Mouse (Mus musculus): ENCODE results near the gene Card11.

The Card11 gene

DNA sequence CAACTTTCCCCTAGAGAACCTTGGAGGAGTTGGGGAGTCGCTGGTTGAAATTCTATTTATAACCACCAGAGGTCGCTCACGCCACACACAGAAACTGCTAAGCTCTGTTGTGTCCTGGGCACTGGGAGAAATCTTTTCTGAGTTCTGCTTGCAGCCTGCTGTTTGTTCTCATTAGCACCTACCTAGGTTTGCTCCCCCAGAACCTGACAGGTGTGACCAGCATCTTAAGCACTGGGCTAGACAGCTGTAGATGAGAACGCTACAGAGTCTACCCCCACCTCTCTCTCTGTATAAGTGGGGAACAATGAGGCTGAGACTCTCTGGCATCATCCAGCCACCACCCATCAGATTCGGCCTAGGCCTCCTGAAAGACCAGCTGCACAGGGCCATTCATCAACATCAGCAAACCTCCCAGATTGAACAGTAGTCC is 153.1 kb downstream of the Card11 start:
- DNase-seq = peak; percentile 47 to 65

DNA sequence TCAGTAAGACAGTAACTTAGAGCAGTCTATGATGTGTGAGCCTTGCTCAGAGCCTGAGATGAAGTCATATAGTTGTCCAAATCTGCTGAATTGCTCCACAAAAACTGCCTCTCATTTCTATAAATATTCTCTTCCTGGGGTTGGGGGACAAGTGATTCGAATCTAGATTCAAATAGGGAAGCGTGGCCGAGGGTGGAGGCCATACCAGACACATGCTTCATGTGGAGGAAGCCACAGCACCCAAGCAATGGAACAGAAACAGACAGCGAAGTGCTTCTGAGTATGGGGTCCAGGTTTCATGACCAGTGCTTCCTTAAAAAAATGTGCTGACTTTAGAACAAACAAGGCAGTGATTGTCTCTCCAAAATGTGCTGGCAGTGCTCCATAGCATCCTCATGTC is 158.4 kb downstream of the Card11 start:
- DNase-seq = no peak

DNA sequence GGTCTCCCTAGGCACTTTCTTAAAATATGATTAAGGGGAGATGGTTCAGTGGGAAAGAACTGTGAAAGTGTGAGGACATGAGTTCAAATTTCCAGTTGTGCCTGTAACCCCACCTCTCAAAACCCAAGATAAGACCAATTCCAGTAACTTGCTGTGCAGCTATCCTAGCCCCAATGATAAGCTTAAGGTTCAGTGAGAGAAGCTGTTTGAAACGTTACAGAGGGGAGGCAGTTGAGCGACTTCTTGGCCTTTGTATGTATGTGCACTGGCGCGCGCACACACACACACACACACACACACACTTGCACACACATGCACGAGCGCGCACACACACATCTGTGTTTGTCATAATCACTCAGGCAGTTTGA is 169.3 kb downstream of the Card11 start:
- no peak for DNase-seq

DNA sequence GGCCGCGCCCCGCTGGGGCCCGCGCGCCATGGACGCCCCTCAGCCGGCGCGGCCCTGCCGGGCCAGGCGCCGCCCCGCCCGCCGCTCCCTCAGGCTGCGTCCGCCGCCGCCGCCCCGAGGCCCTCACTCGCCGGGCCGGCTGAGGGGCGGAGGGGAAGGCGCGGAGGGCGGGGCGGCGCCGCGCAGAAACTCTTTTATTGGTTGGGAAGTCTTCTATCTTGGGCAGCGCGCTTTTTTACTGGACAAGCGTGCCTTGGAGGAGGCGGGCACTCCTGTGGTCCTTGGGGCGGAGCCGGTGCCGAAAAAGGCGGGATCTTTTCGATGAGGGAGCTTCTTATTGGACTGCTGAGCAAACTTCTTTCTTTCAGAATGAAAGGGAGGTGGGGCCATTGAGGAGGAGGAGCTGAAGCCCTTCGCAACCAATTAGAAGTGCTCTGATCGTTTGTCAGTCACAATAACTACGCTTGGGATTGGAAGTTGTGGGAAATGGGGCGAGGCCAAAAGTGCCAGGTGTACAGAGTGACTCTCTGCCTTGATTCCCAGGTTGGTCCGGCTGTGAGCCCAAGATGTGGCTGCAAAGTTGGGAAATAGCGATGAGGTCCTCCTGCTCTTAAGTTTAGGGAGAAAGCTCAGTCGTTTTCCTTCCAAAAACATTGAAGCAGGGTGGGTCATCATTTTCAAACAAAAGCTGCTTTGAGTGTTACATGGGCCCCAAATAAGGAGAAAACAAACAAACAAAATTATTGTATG is 169.9 kb downstream of the Card11 start, which contains the start of gene Gna12:
TSS of gene Gna12 (minus strand) at position 118 of the 750 bp plus-strand sequence.
- peak; percentile 97 to 98 for DNase-seq

DNA sequence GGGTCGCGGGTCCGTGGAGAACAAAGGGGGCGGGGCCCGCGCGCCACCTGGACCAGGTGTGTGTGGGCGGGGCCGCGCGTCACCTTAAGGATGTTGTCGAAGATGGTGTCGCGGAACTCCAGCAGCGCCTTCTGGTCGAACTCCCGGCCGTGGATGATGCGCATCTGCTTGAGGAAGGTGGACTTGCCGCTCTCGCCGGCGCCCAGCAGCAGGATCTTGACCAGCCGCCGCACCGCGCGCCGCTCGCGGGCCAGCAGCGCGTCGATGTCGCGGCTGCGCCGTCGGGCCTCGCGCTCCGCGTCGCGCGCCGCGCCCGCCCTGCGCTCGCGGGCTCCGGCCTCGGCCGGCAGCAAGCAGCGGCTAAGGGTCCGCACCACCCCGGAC is 170.5 kb downstream of the Card11 start:
- peak; percentile 72 to 80 for DNase-seq

DNA sequence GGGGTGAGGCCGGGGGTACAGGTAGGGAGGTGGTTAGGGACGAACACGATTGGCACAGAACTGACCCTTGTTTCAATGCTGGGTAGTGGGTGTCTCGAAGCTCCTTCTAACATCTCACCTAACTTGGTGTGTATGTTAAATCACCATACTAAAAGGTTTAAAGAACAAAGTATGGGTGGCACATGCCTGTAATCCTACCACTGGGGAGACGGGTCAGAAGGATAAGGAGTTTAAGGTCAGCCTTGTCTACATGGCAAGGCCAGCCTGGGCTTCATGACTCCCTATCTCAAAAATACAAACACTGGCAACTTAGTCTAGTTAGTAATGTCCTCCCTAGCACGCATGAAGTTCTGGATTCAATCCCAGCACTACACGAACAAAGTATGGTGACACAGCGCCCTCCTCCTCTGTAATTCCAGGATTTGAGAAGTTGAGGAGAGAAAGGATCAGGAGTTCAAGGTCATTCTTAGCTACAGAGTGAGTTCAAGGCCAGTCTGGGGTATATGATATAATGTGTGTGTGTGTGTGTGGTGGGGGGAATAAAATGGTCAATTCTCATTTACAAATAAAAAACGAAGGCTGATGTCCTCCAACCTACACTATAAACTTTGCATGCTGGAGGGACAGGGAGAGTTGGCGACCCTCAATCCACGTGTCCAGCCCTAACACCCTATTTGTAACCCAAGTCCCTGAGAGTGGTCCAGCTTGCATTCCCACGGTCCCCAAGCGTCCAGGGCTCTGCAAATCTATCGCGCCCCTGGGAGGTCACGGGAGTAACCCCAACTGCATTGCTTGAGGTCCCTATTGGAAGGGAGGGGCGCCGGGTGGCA is 171.1 kb downstream of the Card11 start:
- peak; percentile 18 to 46 for DNase-seq

DNA sequence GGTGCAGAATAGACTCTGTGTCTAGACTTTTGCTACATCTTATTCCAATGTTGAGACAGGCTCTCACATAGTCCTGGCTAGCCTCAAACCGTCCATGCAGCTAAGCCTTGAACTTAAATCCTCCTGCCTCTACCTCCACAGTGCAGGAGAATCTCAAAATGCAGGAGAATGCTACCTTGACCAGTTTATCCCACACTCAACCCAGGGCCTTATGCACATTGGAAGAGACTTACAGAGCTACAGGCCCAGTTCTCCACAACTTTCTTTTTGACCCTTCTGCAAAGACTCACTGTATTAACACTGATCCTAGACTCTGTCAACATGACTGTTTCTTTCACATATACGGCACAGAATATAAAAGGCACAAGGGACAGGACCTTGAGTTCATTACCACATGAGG is 172.0 kb downstream of the Card11 start:
- DNase-seq = no peak

DNA sequence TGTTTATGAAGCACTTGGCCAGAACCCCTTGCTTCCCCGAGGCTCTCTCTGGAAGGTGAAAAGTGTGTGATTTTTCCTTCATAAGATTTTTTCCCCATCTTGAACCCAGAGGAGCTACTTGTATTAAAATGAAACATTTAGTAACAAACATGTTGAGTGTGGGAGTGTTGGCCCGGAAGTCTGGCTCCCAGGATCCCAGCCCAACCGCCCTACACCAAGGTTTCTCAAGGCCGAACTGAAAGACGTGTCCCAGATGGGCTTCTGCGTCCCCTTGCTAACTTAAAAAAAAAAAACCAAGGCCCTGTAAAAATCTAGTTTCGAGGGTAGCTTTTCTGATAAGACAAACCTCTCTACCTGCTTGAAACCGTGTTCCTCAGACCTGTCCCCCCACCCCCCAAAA is 172.5 kb downstream of the Card11 start:
- DNase-seq = peak; percentile 63 to 72

DNA sequence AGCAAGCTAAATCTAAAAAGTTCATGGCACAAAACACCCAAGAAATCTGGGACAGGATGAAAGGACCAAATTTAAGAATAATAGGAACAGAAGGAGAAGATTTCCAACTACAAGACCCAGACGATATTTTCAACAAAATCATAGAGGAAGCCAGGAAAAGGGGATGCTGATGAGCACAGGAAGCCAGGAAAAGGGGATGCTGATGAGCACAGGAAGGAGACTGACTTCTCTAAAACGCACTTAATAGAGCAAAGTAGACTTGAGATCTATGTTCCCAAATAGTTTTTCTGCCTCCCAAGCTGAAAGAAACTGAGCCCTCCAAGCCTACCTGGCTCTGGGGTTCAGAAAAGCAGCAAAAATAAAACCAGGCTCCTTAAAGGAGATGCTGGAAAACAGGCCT is 173.0 kb downstream of the Card11 start:
- DNase-seq = no peak

DNA sequence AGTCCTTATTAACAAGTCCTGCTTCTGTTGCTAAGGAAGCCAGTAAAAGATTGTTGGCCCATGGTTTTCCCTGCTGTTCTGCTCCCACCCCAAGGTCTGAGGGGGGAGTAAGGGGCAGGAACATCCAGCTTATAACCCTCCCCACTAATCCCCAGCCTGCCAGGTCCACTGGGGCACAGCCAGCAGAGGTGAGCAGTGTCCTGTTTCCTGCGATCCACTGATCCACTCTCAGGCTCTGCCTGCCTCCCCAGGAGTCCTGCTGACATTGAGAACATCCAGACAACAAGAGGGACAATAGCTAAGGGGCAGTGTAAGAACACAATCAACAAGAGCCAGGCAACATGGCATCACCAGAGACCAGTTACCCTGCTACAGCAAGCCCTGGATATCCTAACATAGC is 173.6 kb downstream of the Card11 start:
- DNase-seq = peak; percentile 17 to 36

DNA sequence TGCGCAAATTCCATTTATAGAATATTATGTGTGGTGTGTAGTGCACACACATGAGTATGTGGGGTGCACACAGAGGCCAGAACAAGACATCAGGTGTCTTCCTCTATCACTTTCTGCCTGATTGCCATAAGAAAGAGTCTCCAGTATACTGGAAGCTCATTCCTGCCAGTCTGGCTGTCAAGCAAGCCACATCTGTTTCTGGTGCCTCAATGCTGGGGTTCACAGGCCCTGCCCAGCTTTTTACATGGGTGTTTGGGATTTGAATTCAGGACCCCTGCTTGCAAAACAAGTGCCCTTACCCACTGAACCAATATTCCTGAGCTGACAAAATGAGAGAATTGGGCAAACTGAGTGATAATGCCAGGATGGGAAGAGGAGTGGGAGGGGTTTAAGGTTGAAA is 174.3 kb downstream of the Card11 start:
- no peak for DNase-seq

DNA sequence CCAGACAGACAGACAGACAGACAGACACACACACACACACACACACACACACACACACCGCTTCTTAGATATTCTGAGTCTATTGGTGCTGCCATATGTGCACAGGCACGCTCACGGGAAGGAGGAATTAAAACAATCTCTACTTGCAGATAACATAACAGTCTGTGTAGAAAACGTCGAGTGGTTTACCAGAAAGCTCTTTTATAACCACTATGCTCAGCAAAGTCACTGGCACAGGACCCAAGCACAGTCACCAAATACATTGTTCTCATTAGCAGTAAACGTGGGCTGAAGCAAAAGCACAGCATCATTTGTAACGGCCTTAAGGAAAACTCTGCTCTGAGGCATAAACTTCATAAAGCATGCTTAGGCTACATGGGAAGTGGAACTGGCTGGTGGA is 176.3 kb downstream of the Card11 start:
- no peak for DNase-seq

DNA sequence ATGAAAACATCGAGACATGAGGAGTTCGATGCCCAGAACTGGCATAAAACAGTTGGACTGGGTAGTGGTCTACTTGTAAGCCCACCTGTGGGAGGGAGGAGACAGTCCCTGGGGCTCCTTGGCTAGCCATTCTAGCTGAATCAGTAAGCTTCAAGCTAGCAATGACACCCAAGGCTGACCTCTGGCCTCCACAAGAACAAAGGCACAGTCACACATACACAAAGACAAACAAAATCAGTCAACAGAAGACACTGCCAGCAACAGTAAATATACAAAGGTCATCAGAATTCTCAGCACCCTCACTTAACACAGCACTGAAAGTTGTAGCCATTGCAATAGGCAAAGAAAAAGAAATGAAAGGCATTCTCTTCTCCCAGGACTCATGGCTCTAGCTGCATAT is 177.0 kb downstream of the Card11 start:
- no peak for DNase-seq

All from kidney, postnatal 4 days (tissue).